Mouse (Mus musculus) lung, embryonic 14.5 days (tissue): Measurements from ENCODE around the gene Mbnl1. TPM values are rescaled to one million over a fixed set of nuclear protein-coding genes. Genes with fewer than 3 reads are reported as not detected.
"Not testable (repeated sequence)": the region's sequence is repeated elsewhere in the genome, so short reads cannot be mapped to it uniquely, and the experiment has no call there.

Experiments
- ATAC-seq: fragments of 200-750 bp; cut with Nextera tagmentation; 2 replicates; pipeline ENCODE4 v1.8.0; 2017; ENCODE audit warnings: mild to moderate bottlenecking, moderate TSS enrichment, moderate library complexity; ENCODE audit not compliant: insufficient read depth
- DNase-seq: peaks from one replicate; pipeline ENCODE4 v3.0.0-alpha.2; 2015
- H3K27ac ChIP-seq: fragments of 300-500 bp; sonication (generic); 2 replicates; pipeline ENCODE4 v1.5.1; 2014; ENCODE audit warnings: low read depth, mild to moderate bottlenecking, moderate library complexity
- H3K27me3 ChIP-seq: fragments of 300-500 bp; sonication (generic); 2 replicates; pipeline ENCODE4 v1.6.1; 2014; ENCODE audit warnings: low read length, control low read depth; ENCODE audit not compliant: insufficient read depth
- H3K36me3 ChIP-seq: fragments of 300-500 bp; sonication (generic); 2 replicates; pipeline ENCODE4 v1.6.1; 2014; ENCODE audit warnings: control low read depth; ENCODE audit not compliant: insufficient read depth
- H3K4me1 ChIP-seq: fragments of 300-500 bp; sonication (generic); 2 replicates; pipeline ENCODE4 v1.6.1; 2014; ENCODE audit warnings: antibody characterized with exemption, control low read depth; ENCODE audit not compliant: insufficient read depth
- H3K4me2 ChIP-seq: fragments of 300-500 bp; sonication (generic); 2 replicates; pipeline ENCODE4 v1.6.1; 2014; ENCODE audit warnings: mild to moderate bottlenecking
- H3K4me3 ChIP-seq: fragments of 300-500 bp; sonication (generic); 2 replicates; pipeline ENCODE4 v1.5.1; 2014; ENCODE audit warnings: low read depth, low read length
- H3K9ac ChIP-seq: fragments of 300-500 bp; sonication (generic); 2 replicates; pipeline ENCODE4 v1.6.1; 2014
- H3K9me3 ChIP-seq: fragments of 300-500 bp; sonication (generic); 2 replicates; pipeline ENCODE4 v1.6.1; 2016; ENCODE audit warnings: low read depth, low read length, control low read depth
- CTCF ChIP-seq: IDR thresholded peaks from 2 replicates; pipeline ENCODE4 v1.5.1; 2016; ENCODE audit warnings: antibody characterized with exemption, low read depth
- WGBS: fragments of 180-500 bp; shearing (Covaris S2); extraction: QIAGEN DNeasy Blood & Tissue Kit; methylation state at CpG from one replicate; pipeline ENCODE4 v1.1.7; 2014; 5-methylcytosine and 5-hydroxymethylcytosine counted together
- polyA plus RNA-seq: library from polyadenylated mRNA; unstranded; fragments of >200 nt; fragmentation: Nextera tagmentation; extraction: Ambion mirVana; gene quantifications from 2 replicates; pipeline ENCODE4 v1.2.1, GENCODE M21; 2014

Gene Mbnl1
- 199 and 201 TPM in 2 replicates for polyA plus RNA-seq

GRCm38 (mm10) chr3:60472681-60473177 is at the start of gene Mbnl1:
Mbnl1 (plus strand) TSS chr3:60472830.
- peak; percentile 12 for DNase-seq
- WGBS, result 43% methylated on average over 5 of the region's 5 CpGs

GRCm38 (mm10) chr3:60424148-60424547 is 48.5 kb upstream of the Mbnl1 start:
- ATAC-seq (no peak), DNase-seq (no peak)
- no peaks in the 10 kb centered on the region for H3K27me3 ChIP-seq
- no peak overlapping the region for H3K9ac ChIP-seq
- H3K27ac ChIP-seq, result no peak overlapping the region
- no peaks in the 10 kb centered on the region for H3K36me3 ChIP-seq
- WGBS, result 76% methylated on average over 1 of the region's 1 CpGs
- TF ChIP-seq CTCF, result no peak
- no peaks in the 10 kb centered on the region for H3K4me1 ChIP-seq
- H3K9me3 ChIP-seq, result no peaks in the 10 kb centered on the region
- no peak overlapping the region for H3K4me2 ChIP-seq
- H3K4me3 ChIP-seq, result no peak overlapping the region

More at GRCm38 (mm10) chr3:60472681-60473177, at the start of gene Mbnl1:
- H3K36me3 ChIP-seq, result no peaks in the 10 kb centered on the region
- no peaks in the 10 kb centered on the region for H3K27me3 ChIP-seq
- no peak within 1 kb of the TSS for H3K27ac ChIP-seq
- no peaks in the 10 kb centered on the region for H3K9me3 ChIP-seq
- no peaks in the 10 kb centered on the region for H3K4me1 ChIP-seq
- no peak within 1 kb of the TSS for H3K9ac ChIP-seq
- TF ChIP-seq CTCF, result no peak
- H3K4me2 ChIP-seq, result no peak within 1 kb of the TSS; the same call in 1 of the 2 replicates
- H3K4me3 ChIP-seq, result no peak within 1 kb of the TSS
- no peak for ATAC-seq

GRCm38 (mm10) chr3:60429049-60429448 is 43.6 kb upstream of the Mbnl1 start:
- no peak overlapping the region for H3K4me2 ChIP-seq
- H3K9ac ChIP-seq, result no peak overlapping the region
- no peaks in the 10 kb centered on the region for H3K9me3 ChIP-seq
- no peaks in the 10 kb centered on the region for H3K27me3 ChIP-seq
- 85% methylated on average over 5 of the region's 5 CpGs for WGBS
- no peaks in the 10 kb centered on the region for H3K36me3 ChIP-seq
- ATAC-seq (no peak), DNase-seq (no peak)
- no peak overlapping the region for H3K27ac ChIP-seq
- H3K4me1 ChIP-seq, result no peaks in the 10 kb centered on the region
- no peak for TF ChIP-seq CTCF
- H3K4me3 ChIP-seq, result no peak overlapping the region

GRCm38 (mm10) chr3:60437254-60437653 is 35.4 kb upstream of the Mbnl1 start:
- Histone ChIP-seq H3K9ac (no peak overlapping the region), H3K9me3 (no peaks in the 10 kb centered on the region), H3K4me3 (no peak overlapping the region), H3K4me1 (no peaks in the 10 kb centered on the region), H3K4me2 (no peak overlapping the region), H3K27me3 (no peaks in the 10 kb centered on the region), H3K27ac (no peak overlapping the region), H3K36me3 (no peaks in the 10 kb centered on the region)
- TF ChIP-seq CTCF, result no peak
- no peak for ATAC-seq
- DNase-seq, result no peak

GRCm38 (mm10) chr3:60437678-60438232 is 34.9 kb upstream of the Mbnl1 start:
- no peak for TF ChIP-seq CTCF
- ATAC-seq, result no peak
- Histone ChIP-seq H3K9ac (no peak overlapping the region), H3K36me3 (no peaks in the 10 kb centered on the region), H3K4me2 (no peak overlapping the region), H3K4me3 (no peak overlapping the region), H3K27me3 (no peaks in the 10 kb centered on the region), H3K9me3 (no peaks in the 10 kb centered on the region), H3K4me1 (no peaks in the 10 kb centered on the region), H3K27ac (no peak overlapping the region)
- 37% methylated on average over 1 of the region's 1 CpGs for whole genome bisulfite sequencing
- peak; percentile 77 for DNase-seq

- H3K9ac ChIP-seq, result no peak overlapping the region
- no peaks in the 10 kb centered on the region for H3K27me3 ChIP-seq
- ATAC-seq (no peak), DNase-seq (no peak)
- H3K4me1 ChIP-seq, result no peaks in the 10 kb centered on the region
- no peaks in the 10 kb centered on the region for H3K9me3 ChIP-seq
- TF ChIP-seq CTCF, result no peak
- WGBS, result 91% methylated on average over 1 of the region's 1 CpGs
- H3K4me2 ChIP-seq, result no peak overlapping the region
- no peak overlapping the region for H3K4me3 ChIP-seq
- H3K27ac ChIP-seq, result no peak overlapping the region
- H3K36me3 ChIP-seq, result no peaks in the 10 kb centered on the region
Observed at GRCm38 (mm10) chr3:60438715-60439114, 33.9 kb upstream of the Mbnl1 start.

- TF ChIP-seq CTCF, result no peak
- WGBS, result 45% methylated on average over 6 of the region's 6 CpGs
- no peaks in the 10 kb centered on the region for H3K4me1 ChIP-seq
- H3K27me3 ChIP-seq, result no peaks in the 10 kb centered on the region
- H3K36me3 ChIP-seq, result no peaks in the 10 kb centered on the region
- H3K4me3 ChIP-seq, result no peak overlapping the region
- H3K27ac ChIP-seq, result 0 out of 2 replicates have a peak overlapping the region, but pooled peaks have one; percentile 8
- no peak overlapping the region for H3K9ac ChIP-seq
- DNase-seq (peak; percentile 35), ATAC-seq (peak; percentile 44; the same call in 1 of the 2 replicates)
- H3K9me3 ChIP-seq, result no peaks in the 10 kb centered on the region
- H3K4me2 ChIP-seq, result no peak overlapping the region
Observed at GRCm38 (mm10) chr3:60461828-60462521, 10.7 kb upstream of the Mbnl1 start.

- not testable (repeated sequence) for H3K4me2 ChIP-seq, H3K4me1 ChIP-seq, H3K36me3 ChIP-seq, H3K27me3 ChIP-seq, H3K27ac ChIP-seq, H3K9ac ChIP-seq, H3K9me3 ChIP-seq, H3K4me3 ChIP-seq, DNase-seq, ATAC-seq
- 60% methylated on average over 2 of the region's 3 CpGs for WGBS
Observed at GRCm38 (mm10) chr3:60468667-60469066, 4.0 kb upstream of the Mbnl1 start.

- peak; percentile 62; the same call in 1 of the 2 replicates for ATAC-seq
- not testable (repeated sequence) for H3K9me3 ChIP-seq, H3K4me1 ChIP-seq, H3K4me3 ChIP-seq, H3K27ac ChIP-seq, H3K9ac ChIP-seq, H3K4me2 ChIP-seq, H3K36me3 ChIP-seq, H3K27me3 ChIP-seq, DNase-seq
- 58% methylated on average over 2 of the region's 3 CpGs for WGBS
Observed at GRCm38 (mm10) chr3:60469170-60469805, 3.3 kb upstream of the Mbnl1 start.
